Mouse (Mus musculus) layer of hippocampus, adult 8-10 months (tissue): ENCODE measurements around the gene Gm15737. TPM values are rescaled to one million over a fixed set of nuclear protein-coding genes. Genes with fewer than 3 reads are reported as not detected.
A peak's percentile ranks its signal among the peaks of the same experiment; 100 is the strongest.

Experiments used
- DNase-seq, 2 experiments: peaks; one replicate each; pipeline ENCODE4 v3.0.0; 2022; ENCODE audit warnings: low spot score in 2 of 2
- total RNA-seq, 4 experiments: library from RNA; stranded (reverse); gene quantifications; 2 replicates each; pipeline ENCODE4 v1.2.4; 2022

Gene Gm15737
- not detected for total RNA-seq

DNA sequence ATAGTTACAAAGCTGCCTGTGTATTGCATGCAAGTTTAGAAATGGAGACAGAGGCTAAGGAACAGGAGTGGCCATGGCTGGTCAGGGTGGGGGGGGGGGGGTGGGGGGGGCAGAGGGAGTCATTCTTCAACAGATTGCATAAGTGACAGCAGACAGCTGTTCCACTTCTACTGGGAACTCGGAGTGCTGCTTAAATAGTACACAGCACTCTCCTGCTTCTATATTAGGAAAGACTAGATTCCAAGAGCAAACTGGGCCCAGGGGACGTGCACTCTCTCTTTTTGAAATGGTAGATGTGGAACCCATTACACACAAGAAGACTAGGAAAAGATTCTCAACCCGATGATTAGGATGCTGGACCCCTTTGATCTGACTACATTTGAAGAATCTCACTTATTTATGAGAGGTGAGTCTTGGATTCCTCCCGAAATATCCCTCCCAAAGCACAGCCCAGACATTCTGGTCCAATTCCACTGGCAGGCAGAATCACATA, at the start of gene Gm15737:
TSS of gene Gm15737 (plus strand) at position 269 of the 493 bp plus-strand sequence.
- no peak for DNase-seq

DNA sequence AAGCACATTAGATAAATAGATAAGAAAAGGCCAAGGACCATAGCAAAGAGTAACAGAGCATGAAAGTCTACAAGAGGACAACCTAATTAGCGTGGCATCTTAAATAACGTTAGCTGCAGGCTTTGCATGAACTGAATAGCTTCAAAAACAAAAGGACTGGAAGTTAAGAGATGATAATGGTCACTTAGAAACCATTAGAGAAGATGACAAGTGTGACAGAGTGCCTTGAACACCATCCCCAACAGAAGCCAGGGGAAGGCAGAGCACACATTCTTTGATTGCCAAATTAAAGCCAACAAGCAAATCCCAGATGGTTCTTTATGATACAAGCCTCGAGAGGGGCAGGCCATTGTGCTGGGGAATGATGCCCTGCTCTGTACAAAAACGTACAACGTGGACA, 47.6 kb upstream of the Gm15737 start:
- no peak for DNase-seq

DNA sequence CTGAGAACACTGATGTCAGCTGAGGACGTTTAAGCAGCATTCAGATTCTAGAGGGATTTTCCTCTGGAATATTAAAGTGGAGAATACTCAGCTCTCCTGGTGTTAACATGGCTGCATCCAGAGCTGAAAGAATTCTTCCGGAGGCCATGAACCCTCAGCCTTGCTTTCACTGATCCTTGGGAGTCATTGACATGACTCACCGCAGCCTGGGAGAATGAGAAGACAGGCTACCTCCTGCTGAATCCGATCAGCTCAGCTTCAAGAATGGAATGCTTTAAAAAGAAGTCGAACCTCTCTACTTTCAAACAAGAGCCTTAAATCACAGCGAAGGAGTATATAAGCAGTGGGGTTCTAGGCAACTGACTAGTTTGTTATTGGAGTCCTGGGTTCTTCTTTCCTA, 47.2 kb upstream of the Gm15737 start:
- DNase-seq = no peak

DNA sequence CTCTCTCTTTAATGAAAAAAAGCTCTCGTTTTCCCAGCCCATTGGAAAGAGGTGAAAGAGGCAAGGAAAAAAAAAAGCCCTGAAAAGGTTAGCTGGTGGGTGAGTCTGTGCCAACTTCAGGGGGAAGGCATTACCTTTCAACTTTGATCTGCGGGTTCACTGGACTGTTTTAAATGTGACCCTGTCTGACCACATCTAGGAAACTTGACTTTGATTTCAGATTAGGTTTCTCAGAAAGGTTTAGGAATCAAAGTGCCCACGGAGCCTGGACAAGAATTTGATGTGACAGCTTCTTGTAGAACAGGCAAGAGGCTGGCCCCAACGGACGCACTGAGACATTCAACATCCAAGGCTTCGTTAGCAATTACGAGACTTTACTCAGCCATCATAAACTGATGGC, 45.2 kb upstream of the Gm15737 start:
- DNase-seq = no peak

DNA sequence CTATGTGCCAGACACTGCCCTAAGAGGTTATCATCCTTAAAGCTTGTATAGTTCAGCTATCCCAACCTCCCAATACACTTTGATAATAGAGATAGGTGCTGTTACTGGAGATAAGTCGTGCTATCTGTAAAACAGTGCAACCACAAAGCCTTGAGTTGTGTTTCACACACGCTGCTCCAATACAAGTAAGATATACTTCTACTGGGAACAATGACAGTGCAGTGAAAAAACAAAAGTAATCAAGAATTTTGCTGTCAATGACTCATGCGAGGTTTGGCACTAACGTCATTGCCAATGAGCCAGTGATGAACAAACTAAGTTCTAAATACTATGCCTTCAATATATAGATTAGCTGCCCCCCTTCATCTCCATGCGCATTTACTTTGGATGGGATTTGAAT, 42.6 kb upstream of the Gm15737 start:
- DNase-seq = no peak

DNA sequence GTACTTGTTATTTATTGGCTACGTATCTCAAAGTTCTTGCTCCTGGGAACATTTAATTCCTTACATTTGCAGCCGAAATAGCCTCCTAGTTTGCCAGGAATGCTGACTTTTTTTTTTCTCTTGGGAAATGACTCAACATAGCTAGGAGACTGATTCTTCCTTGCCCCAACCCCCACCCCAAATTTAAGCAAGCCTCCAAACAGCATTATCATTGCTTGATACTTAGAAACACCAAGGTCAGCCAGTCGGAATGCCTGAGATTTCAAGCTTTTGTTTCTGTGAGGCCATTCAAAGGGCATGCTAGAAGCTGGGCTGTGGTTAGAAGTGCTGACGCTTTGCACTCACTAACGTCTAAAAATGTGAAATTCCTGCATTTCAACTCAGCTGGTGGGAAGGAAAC, 41.8 kb upstream of the Gm15737 start:
- no peak for DNase-seq

DNA sequence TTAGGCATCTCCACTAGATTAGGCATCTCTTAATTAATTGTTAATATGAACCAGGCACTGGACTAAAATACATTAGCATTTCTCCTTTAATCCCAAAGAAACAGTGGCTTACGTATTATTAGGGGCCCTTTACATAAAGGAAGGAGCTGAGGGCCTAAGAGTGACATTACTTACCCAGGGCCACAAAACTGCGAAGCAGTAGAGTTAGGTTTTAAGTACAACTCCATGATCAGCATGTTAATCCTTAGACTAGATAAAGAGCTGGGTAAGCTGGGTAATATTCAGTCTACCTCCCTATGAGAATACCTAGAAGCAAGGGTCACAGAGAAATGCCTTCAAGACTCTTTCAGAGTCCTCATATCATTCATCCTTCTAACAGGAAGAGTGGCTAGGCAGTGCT, 40.0 kb upstream of the Gm15737 start:
- DNase-seq = no peak

DNA sequence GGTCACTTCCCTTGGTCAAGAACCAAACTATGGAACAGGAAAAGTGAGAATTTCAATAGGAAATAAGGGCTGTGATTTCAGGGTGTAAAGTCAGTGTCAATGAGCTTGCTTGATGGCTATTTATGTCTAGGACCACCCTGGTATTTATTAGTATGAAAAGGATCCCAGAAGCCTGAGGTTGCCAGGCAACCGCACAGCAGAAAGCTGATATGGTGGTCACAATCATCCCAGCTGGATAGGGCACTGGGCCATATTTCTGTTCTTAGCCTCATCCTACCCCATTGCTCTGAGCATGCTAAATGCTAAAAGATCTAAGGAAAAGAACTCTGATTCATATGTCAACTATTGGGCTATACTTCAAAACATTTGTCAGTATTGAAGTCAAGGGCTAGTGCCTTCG, 38.1 kb upstream of the Gm15737 start:
- no peak for DNase-seq

DNA sequence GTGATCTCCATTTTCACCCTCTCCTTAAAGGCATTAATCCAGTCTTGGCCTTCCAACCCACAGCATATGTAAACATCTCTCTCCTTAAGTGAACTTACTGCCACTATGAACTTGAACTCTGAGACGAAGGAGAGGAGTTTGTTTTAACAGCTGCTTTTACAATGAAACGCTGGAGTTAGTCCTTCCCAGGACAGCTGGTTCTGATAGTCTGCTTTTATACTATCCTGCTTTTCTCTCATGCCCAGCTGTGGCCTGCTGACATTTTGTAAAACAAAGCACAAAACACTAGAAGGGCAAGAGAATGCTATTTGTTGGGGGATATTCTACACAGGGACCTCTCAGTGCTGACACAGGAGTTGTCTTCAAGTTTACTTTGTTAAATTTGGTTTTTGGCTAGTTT, 27.2 kb upstream of the Gm15737 start:
- no peak for DNase-seq

DNA sequence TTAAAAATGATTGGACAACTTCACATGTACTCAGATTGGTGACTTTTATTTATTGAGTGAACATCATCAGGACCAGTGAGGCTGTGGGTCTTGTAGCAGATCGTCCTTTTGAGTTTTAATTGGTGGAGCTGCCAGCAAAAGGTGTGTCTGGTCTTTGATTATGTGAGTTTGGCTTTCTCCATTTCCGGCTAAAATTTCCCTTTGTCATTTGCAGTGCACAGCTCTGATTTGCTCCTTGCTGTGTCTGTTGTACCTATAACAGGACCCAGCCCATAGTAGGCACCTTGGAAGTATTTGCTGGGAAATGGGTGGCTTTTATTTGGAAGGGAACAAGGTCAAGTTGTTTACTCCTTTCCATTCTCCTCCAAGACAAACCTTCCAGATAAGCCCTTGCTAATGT, 25.7 kb upstream of the Gm15737 start:
- no peak for DNase-seq

DNA sequence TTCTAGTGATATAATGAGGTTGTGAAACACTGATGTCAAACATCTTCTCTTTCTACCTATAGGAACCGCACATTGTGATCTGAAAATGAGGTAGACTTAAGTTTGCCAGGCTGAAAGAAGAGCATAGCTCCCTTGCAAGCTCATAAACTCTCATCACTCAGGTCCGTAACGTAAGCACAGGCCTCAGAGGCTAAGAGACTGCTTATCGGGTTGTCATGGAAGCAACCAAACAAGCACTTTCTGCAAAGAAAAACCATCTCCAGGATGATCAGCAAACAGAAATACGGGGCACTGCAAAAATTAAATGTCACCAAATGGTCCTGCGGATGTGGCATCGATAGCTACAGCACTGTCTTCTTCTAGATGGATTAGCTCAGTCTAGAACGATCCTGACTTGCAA, 23.3 kb upstream of the Gm15737 start:
- DNase-seq = no peak

DNA sequence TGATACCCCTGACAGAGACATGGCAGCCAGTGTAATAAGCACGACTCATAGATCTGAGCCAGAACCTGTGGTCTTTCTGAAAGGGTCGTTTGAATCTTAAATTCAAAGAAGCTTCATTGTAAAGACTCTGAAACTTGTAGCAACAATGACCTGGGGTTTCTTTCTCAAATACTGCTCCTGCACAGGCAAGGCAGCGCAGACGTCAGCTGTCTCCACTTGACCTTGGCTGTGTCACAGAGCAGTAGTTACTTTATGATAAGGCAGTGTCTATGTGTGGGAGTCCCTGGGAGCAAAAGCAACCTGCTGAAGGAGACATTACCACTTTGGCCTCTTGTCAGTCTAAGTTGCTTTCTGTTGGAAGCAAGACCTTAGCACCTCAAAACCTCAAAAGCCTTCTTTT, 22.5 kb upstream of the Gm15737 start:
- DNase-seq = no peak

DNA sequence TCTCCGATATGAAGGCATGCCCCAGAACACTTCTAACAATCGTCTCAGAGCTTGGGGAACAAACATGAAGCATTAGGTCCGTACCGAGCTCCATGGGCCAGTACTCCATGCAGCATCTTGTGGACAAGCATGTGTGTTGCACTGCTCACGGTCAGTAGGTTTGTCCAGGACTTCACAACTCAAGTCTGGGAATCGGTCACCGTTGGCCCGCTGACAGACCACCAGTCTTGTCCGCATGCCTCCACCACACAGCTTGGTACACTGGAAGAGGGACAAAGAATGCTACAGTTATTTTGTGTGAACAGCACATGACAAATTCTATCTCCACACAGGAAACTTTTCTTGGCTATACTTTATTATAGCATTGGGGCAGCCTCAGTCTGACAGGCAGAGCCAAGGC, 19.9 kb upstream of the Gm15737 start:
- no peak for DNase-seq

DNA sequence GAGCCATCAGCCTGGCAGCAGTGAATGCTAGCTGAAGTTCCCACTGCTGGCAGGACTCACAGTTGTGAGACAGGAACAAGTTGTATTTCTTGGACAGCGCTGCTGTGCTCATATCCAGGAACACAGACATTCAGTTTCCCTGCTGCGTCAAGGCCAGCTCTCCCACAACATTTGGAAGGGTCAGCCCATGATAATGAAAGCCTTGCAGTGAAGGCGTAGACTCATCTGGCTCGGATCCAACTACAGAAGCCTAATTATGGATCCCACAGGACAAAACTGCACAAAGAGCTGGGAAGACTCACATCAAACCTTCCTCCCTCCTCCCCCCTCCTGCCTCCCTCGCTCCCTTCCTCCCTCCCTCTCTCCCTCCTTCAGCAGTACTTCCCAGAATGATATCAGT, 18.9 kb upstream of the Gm15737 start:
- peak; percentile 56 to 74 for DNase-seq

DNA sequence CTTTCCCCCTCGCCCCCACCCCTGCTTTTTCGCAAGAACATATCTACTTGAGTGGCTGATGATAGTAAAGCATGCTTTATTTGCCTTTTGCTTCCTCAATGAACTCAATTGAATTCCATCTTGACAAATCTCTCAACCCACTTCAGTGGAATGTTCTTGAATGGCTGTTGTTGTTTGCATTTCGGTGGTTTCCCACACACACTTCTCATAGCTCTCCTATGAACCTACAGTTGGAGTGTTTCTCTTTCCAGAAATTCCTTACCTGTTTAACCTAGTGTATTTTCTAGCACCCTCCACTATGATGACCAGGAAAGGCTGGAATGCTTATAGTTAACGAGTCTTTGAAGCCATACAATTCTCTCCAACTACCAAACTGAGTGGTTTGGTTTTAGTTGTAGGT, 14.3 kb upstream of the Gm15737 start:
- DNase-seq = no peak

DNA sequence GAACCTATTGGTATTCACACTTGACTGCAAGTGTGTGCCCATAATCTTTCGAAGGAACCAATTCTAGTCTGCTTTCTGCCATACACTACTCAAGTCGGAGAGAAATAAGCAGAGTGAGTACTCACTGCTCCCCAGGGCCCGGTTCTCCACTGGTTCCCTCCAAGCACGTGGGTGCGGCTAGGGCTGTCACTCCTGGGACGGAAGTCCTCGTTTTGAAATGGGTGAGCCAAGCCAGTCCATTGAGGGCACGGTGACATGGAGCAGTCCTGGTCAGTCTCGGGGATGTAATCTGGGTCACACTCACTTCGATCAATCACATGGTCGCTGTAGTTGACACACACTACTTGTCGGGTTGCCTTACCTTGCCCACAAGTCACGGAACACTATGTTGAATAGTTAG, 11.4 kb upstream of the Gm15737 start:
- no peak for DNase-seq

DNA sequence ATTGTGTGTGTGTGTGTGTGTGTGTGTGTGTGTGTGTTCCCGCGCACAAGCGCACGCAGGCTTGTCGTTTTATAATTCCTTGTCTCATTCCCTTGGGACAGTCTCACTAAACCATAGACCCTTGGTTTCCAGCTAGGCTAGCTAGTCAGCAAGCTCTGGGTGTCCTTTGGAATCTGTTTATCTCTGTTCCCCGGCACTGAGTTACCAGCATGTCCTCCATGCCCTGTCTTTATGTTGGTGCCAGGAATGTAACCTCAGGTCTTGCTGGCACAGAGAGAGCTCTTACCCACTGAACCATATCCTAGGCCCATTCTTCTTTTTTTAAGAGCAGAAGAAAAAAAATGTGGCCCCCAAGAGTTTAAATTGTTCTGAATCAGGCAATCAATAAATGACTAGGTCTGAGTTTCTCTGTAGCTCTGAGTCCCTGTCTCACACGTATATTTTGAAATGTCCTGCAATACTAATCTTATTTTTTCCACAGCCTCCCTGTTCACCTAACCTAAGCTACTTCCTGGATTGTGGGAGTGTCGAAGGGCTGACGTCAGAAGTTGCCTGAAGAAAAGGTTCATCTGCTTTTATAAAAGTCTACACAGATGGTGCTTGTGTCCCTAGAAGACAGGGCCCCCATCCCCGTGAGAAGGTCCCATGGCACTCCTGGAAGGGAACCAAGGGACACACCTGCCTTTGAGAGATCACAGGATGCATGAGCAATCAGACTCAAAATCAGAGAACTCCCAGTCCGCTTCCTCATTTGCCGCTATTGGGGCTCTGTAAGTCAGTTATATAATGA, 10.2 kb upstream of the Gm15737 start:
- no peak for DNase-seq

DNA sequence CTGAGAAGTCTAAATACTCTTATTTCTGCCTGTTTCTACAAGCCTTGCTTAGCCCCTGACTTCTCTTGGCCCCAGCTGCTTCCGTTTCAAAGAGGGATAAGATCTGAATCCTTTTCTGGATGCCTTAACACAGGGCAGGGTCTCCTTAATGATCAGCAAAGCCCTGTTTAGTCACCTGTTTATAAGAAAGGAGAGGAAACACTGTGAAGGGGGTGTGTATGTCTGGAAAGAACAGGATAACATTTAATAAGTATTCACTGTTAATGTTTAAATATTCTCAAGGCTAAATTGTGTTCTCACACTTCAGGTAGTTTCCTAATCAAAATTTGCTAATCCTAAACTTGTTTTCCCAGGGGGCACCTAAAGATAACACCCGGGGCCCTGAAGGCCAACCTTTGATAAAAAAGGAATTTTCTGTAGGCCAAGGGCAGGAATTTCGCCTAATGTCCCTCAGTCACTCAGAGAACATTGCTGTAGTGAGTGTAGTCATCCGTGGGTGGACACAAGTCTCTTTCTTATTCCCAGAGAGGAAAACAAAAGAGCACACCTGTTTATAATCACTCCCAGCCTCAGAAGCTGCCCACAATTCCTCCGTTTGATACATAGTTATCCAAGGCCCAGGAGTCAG, 8.8 kb upstream of the Gm15737 start:
- DNase-seq = no peak

DNA sequence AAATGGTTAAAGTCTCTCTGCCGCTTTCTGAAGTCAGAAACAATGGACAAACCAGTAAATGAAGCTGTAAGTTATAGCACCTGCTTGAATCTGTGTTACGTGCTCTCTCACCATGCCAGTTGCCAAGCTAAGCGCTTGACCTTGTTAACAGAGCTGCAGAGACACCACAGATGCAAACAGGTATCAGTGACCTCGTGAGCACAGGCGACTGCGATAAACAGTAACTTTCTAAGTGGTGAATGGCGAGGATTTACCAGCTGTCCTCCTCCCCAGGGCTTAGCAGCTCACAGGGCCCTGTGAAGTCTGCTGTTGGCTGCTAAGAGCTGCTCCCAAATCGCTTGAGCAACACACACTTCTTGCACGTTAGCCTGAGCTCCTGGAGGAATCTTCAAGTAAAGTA, 6.6 kb upstream of the Gm15737 start:
- no peak for DNase-seq

DNA sequence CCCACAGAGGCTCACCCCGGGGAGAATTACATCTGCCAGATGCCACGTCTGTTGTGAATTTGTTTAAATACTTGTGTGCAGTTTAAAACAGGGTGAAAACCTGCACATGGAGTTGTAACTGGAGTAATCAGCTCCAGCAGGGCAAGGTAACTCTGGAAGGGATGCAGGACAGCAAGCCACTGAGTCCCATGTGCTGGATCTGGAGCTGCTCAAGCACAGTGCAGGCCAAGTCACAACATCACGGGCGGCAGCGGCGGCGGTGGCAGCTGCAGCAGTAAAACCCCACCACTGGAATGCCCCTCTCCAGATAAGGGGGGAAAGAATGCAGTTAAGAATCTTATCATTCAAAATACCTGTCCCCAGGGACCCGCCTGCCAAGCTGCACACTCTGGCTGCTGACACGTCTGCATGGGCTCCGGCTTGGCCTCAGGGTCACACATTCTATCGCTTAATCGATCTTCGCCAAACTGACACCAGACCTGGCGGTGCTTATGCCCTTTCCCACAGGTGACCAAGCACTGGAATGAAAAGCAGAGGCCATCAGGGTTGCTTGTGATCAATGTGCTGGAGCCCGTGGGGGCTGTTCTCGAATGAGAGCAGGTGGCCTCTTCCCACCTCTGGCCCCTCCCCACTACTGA, 544 bp downstream of the Gm15737 start:
- no peak for DNase-seq

DNA sequence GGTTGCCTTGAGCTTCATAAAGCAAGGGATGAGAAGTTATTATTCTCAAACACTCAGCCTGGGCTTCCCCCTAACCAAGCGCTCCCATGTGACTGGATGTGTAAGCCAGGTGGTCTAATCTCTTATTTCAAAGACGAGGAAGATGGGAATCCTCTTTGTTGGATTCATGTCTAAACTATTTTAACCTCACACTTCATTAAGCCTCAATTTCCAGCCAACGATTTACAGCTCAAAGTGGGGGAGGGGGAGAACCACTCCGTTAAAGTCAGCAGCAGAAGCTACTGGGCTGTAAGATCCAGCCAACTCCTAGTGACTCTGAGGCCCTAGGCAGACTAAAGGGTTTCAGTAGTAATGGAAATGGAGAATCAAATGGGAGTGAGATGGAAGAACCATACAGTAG, 2.7 kb downstream of the Gm15737 start:
- no peak for DNase-seq

DNA sequence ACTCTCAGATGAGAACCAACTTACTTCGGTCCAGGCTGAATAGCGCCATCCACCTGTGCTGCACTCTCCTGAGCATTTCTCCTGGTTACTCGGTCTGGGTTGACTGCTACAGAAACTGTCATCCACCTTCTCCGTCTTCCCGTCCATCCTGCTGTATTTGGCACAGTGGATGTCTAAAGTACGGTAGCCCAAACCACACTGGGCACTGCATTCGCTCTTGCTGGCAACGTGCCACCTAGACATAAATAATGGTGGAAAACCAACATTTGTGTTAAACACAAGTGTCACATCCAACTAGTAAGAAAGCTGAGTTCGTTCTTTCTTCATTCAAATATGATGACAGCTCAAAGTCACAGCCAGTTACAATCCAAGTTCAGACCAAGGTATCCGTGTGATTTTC, 3.6 kb downstream of the Gm15737 start:
- DNase-seq = no peak

DNA sequence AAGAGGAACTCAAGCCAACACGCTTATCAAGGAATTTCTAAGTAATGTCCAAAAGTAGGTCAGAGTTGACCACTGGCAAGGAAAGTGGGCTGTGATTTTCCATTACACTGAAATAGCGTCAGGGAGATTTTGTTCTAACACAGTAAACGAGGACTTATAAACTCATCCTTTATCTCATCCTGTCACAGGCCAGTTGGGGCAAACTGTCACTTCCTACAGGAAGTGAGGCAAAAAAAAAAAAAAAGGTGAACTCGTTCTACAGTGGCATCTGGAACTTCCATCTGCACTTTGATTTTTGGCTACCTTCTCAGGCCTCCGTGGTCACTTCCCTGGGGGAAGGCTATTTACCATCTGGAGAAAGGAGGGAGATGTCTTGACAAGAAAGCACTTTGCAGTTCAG, 5.7 kb downstream of the Gm15737 start:
- no peak for DNase-seq
